Mouse (Mus musculus) megakaryocyte, embryonic 14.5 days (primary cell): ENCODE data around the gene Kifc1.

Source experiments
- FLI1 ChIP-seq: IDR thresholded peaks from 2 replicates; pipeline ENCODE4 v1.6.1; 2012; ENCODE audit warnings: low read length, inconsistent platforms, mixed read lengths
- GATA1 ChIP-seq: IDR thresholded peaks from 3 replicates; pipeline ENCODE4 v1.6.1; 2012; ENCODE audit warnings: mixed read lengths, low read length, inconsistent platforms, borderline replicate concordance

DNA sequence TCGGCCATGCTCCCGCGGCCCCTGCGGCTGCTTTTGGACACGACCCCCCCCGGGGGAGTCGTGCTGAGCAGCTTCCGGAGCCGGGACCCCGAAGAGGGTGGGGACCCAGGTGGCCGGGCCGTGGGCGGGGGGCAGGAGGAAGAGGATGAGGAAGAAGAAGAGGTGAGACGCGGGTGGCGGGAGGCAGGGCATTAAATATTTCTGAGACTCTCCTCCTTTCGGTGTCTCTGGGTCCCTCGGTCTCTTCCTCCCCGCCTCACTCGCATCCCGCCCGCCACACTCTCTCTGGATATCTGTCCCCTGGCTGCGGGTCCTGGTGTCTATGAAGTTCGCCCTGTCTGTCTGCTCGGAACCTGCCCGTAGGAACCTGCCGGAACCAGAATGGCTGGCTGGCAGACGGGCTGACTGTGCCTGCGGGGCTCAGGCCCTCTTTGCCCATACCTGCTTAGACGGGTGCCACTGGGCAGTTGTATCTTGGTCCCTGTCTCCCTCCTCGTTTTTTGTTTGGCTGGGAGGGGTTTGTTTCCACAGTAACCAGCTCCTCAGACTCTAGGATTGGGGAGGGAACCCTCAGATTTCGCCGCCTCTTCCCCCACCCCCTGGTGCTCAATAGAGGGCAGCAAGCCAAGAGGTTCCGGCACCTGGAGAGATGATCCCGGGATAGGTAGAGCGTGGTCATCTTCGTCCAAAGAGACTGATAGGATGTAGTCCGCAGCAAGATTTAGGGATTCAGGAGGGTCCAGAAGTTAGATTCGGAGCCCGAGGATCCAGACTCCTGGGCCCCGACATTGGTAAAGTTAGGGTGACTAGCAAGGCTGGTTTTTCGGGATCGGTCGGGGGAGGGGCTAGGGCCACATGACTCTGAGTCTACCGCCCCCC lies 40.1 kb upstream of the Kifc1 start:
- no peak for TF ChIP-seq GATA1
- no peak for TF ChIP-seq FLI1
